Mouse (Mus musculus) myocyte (in vitro differentiated cells): Measurements from ENCODE around the gene Casp3.

ENCODE experiments used
- E2F4 ChIP-seq: IDR thresholded peaks from one replicate; pipeline ENCODE4 v1.6.1; 2011; ENCODE audit warnings: mild to moderate bottlenecking, control low read depth, moderate library complexity; ENCODE audit not compliant: insufficient read depth
- MAX ChIP-seq: IDR thresholded peaks from one replicate; pipeline ENCODE4 v1.6.1; 2011; ENCODE audit warnings: low read depth, mild to moderate bottlenecking, control low read depth
- MYOD1 ChIP-seq, 3 experiments: IDR thresholded peaks; one replicate each; pipeline ENCODE4 v1.6.1; 2011; ENCODE audit warnings: control low read depth in 2 of 3, low read depth in 2 of 3, mild to moderate bottlenecking in 2 of 3, moderate library complexity in 1 of 3; ENCODE audit not compliant: insufficient read length in 2 of 3, control insufficient read depth in 1 of 3
- POLR2A ChIP-seq: IDR thresholded peaks from one replicate; pipeline ENCODE4 v1.6.1; 2011; ENCODE audit warnings: low read depth, mild to moderate bottlenecking, control low read depth, moderate library complexity; ENCODE audit not compliant: insufficient read length
- POLR2AphosphoS2 ChIP-seq: IDR thresholded peaks from one replicate; pipeline ENCODE4 v1.6.1; 2011; ENCODE audit warnings: low read depth, control low read depth; ENCODE audit not compliant: insufficient read length
- REST ChIP-seq: IDR thresholded peaks from one replicate; pipeline ENCODE4 v1.6.1; 2011; ENCODE audit warnings: mild to moderate bottlenecking, control low read depth, moderate library complexity; ENCODE audit not compliant: insufficient read depth, insufficient read length
- SRF ChIP-seq: IDR thresholded peaks from one replicate; pipeline ENCODE4 v1.6.1; 2011; ENCODE audit warnings: low read depth; ENCODE audit not compliant: control insufficient read depth, insufficient read length
- TCF12 ChIP-seq: IDR thresholded peaks from one replicate; pipeline ENCODE4 v1.6.1; 2011; ENCODE audit warnings: mild to moderate bottlenecking, control low read depth; ENCODE audit not compliant: poor library complexity, insufficient read depth, severe bottlenecking
- USF1 ChIP-seq: IDR thresholded peaks from one replicate; pipeline ENCODE4 v1.6.1; 2011; ENCODE audit warnings: low read depth, mild to moderate bottlenecking, control low read depth, moderate library complexity

DNA sequence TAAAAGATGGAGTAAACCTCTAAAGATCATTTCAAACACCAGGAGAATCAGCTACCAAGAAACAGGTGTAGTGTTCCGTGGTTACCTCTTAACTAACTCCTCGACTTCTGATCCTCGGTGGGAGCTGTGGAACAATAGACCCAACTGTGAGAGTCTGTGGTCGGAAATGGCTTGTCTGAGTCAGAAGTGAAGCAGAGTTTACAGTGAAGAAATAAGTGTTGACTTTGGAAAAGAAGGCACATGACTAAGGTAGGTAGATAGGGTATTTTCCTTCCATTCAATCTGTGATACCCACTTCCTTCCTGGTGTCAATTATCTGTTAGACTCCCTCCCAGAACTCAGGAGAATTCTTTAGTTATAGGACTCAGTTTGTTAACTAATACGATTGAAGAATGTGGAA, 24.2 kb downstream of the Casp3 start:
- TF ChIP-seq REST: no peak
- TF ChIP-seq POLR2A: no peak
- no peak for TF ChIP-seq TCF12
- TF ChIP-seq SRF: no peak
- no peak for TF ChIP-seq E2F4
- TF ChIP-seq USF1: no peak
- TF ChIP-seq MYOD1 (IDR thresholded peaks at IDR 0.05; ENCODE audit: control insufficient read depth in 1 of 3, insufficient read length in 2 of 3, low read depth in 2 of 3): peak in 1 of 3 experiments; percentile 2
- TF ChIP-seq POLR2AphosphoS2: no peak
- TF ChIP-seq MAX: no peak
